Mouse (Mus musculus): ENCODE results near the gene Vmn2r7. TPM values are rescaled to one million over a fixed set of nuclear protein-coding genes. Genes with fewer than 3 reads are reported as not detected.

Vmn2r7 gene
- not detected for polyA plus RNA-seq (2017; shearing (Covaris generic))

GRCm38 (mm10) chr3:64844665-64845064 lies at the start of gene Vmn2r7:
Gene Vmn2r7 (minus strand): TSS chr3:64844765.

Data from CD4-positive, CD25-positive, alpha-beta regulatory T cell (primary cell).